Mouse (Mus musculus) erythroblast, embryonic 14.5 days (primary cell): ENCODE data around the gene Tln1.

ENCODE experiments used
- GATA1 ChIP-seq: IDR thresholded peaks from 2 replicates; pipeline ENCODE4 v1.6.1; 2012; ENCODE audit warnings: low read length, inconsistent platforms, mixed read lengths
- TAL1 ChIP-seq: IDR thresholded peaks from 3 replicates; pipeline ENCODE4 v1.6.1; 2012; ENCODE audit warnings: low read length, inconsistent platforms, mixed read lengths

DNA sequence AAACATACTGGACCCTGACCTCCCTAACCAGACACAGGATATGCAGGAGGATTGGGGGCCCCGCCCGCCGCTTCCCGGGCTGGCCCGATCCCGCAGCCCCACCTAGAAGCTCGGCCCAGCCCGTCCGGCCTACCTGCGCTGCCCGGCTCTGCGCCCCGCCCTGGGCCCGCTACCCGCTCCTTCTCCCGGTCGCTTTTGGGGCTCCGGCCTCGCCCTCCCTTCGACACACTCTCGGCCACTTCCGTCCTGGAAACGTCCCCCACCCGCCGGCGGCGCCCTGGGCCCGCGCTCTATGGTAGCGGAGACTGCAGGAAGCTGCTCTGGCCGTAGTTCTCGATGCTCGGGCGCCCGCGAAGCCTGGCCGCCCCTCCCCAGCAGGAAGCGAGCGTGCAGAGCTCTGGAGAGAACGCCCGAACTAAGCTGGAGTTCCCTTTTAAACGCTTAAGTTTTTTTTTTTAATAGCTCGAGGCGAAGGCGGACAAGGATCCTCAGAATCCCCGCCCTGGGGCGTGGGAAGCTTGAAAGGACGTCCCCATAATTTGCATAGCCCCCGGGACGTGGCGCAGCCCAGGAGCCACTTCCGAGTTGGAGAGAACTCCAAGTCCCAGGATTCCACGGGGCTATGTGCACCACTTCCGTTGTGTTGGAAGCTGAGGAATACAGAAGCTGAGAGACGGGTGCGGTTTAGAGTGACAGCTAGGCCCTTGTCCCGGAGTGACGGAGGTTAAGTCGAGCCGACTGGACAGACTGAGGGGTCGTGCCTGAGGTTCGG, at the start of gene Tln1, which contains the start of gene Creb3:
- no peak for TF ChIP-seq TAL1
- TF ChIP-seq GATA1, result no peak
